Mouse (Mus musculus) monocyte, adult 2 months (primary cell): ENCODE data around the gene Rnf166.

Experiments
- DNase-seq, 2 experiments: peaks; one replicate each; pipeline ENCODE4 v3.0.0; 2022; ENCODE audit warnings: low spot score in 2 of 2, low read depth in 1 of 2

Gene Rnf166

GRCm38 (mm10) chr8:122475580-122476320, at the start of gene Rnf166, which contains the start of gene Ctu2:
TSS of gene Rnf166 (minus strand) at chr8:122476064.
TSS of gene Ctu2 (plus strand) at chr8:122476143.
- DNase-seq: peak; percentile 73 to 91

- no peak for DNase-seq
Observed at GRCm38 (mm10) chr8:122525004-122525403, 49.1 kb upstream of the Rnf166 start.

GRCm38 (mm10) chr8:122524506-122524905, 48.6 kb upstream of the Rnf166 start:
- no peak for DNase-seq

- DNase-seq: no peak
Observed at GRCm38 (mm10) chr8:122523652-122524360, 47.9 kb upstream of the Rnf166 start.

- no peak for DNase-seq
Observed at GRCm38 (mm10) chr8:122522796-122523651, 47.2 kb upstream of the Rnf166 start.

- DNase-seq: no peak
Observed at GRCm38 (mm10) chr8:122520611-122521010, 44.7 kb upstream of the Rnf166 start.

- DNase-seq: no peak
Observed at GRCm38 (mm10) chr8:122517541-122518190, 41.8 kb upstream of the Rnf166 start.

- DNase-seq: no peak
Observed at GRCm38 (mm10) chr8:122515699-122516098, 39.8 kb upstream of the Rnf166 start.

- DNase-seq: no peak
Observed at GRCm38 (mm10) chr8:122512392-122512791, 36.5 kb upstream of the Rnf166 start.

GRCm38 (mm10) chr8:122511552-122511951, 35.7 kb upstream of the Rnf166 start:
- DNase-seq: no peak

- peak in 1 of 2 experiments; percentile 58 for DNase-seq
Observed at GRCm38 (mm10) chr8:122500856-122501255, 25.0 kb upstream of the Rnf166 start.

- no peak for DNase-seq
Observed at GRCm38 (mm10) chr8:122497912-122498311, 22.0 kb upstream of the Rnf166 start.

- DNase-seq: no peak
Observed at GRCm38 (mm10) chr8:122497016-122497734, 21.3 kb upstream of the Rnf166 start.

- DNase-seq: no peak
Observed at GRCm38 (mm10) chr8:122488387-122488786, 12.5 kb upstream of the Rnf166 start.

GRCm38 (mm10) chr8:122484831-122485230, 9.0 kb upstream of the Rnf166 start:
- DNase-seq: peak; percentile 38 to 41

- DNase-seq: no peak
Observed at GRCm38 (mm10) chr8:122483877-122484276, 8.0 kb upstream of the Rnf166 start.

GRCm38 (mm10) chr8:122482448-122482847, 6.6 kb upstream of the Rnf166 start:
- DNase-seq: no peak

GRCm38 (mm10) chr8:122474951-122475560, 808 bp downstream of the Rnf166 start:
- DNase-seq: no peak

GRCm38 (mm10) chr8:122473911-122474421, 1.9 kb downstream of the Rnf166 start:
- peak; percentile 33 to 52 for DNase-seq

GRCm38 (mm10) chr8:122470691-122471090, 5.2 kb downstream of the Rnf166 start:
- no peak for DNase-seq
